Mouse (Mus musculus) CH12F3 (cell line): ENCODE results near the gene Kcnh8.

Experiments
- in situ Hi-C: fragments of 300-500 bp; cut with MboI; formaldehyde crosslinking; loops from 2 replicates; pipeline ENCODE4 v1.14.3; 2020; ENCODE audit warnings: low sequenced_read_pairs

Gene Kcnh8

GRCm38 (mm10) chr17:52810773-52811172, 208.3 kb downstream of the Kcnh8 start:
- in situ Hi-C loops = no loop called here

- in situ Hi-C loops = no loop called here
Measured at GRCm38 (mm10) chr17:52819007-52819406, 216.5 kb downstream of the Kcnh8 start.

GRCm38 (mm10) chr17:52829678-52830077, 227.2 kb downstream of the Kcnh8 start:
- in situ Hi-C loops = no loop called here

GRCm38 (mm10) chr17:52873195-52873594, 270.7 kb downstream of the Kcnh8 start:
- in situ Hi-C loops = no loop called here

GRCm38 (mm10) chr17:52878964-52879363, 276.5 kb downstream of the Kcnh8 start:
- in situ Hi-C loops = no loop called here

GRCm38 (mm10) chr17:52880051-52880450, 277.5 kb downstream of the Kcnh8 start:
- in situ Hi-C loops = no loop called here

- in situ Hi-C loops = no loop called here
Measured at GRCm38 (mm10) chr17:52885210-52885609, 282.7 kb downstream of the Kcnh8 start.

- in situ Hi-C loops = no loop called here
Measured at GRCm38 (mm10) chr17:52920519-52921106, 318.1 kb downstream of the Kcnh8 start.

- in situ Hi-C loops = no loop called here
Measured at GRCm38 (mm10) chr17:52943966-52944365, 341.5 kb downstream of the Kcnh8 start.

- in situ Hi-C loops = no loop called here
Measured at GRCm38 (mm10) chr17:52972735-52973134, 370.2 kb downstream of the Kcnh8 start.

- in situ Hi-C loops = no loop called here
Measured at GRCm38 (mm10) chr17:52980958-52981357, 378.4 kb downstream of the Kcnh8 start.
